Mouse (Mus musculus) frontal cortex, postnatal 25 days (tissue): ENCODE measurements around the gene Armc7.
A peak's percentile ranks its signal among the peaks of the same experiment; 100 is the strongest.

ENCODE experiments used
- DNase-seq, 2 experiments: peaks; one replicate each; pipeline ENCODE4 v3.0.0; 2022; ENCODE audit warnings: low spot score in 2 of 2

Gene Armc7

DNA sequence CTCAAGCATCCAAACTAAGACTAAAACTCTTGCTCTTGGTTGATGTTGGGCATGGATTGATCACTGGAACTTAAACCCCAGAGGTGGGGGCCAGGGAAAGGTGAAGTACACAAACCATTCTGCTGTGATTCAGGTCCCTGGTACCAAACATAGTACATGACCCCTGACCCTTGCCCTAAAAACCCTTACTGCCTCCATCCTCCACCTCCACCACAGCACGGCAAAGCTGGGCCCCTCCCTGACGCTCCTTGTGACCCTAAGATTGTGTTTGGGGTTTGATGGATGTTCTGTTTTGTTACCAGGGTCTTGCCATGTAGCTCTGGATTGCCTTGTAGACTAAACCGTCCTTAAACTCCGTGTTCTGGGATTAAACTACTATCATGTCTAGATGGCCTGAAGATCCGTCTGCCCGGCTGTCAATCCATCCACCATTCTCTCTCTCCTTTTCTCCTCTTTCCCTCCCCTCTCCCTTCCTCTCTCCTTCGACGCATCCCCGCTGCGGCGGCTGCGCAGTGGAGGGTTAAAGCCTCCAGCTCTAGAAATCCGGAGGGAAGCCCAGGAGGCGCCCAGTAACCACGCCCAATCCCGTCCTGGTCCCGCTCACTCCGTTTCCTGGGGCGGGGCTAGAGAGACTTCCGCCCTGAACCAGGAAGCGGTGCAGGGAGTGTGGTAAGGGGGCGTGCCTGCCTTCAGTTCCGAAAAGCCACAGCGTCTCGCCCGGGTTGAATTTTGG, at the start of gene Armc7:
Armc7 (plus strand) TSS at position 643 of the 733 bp plus-strand sequence.
- DNase-seq, result peak; percentile 85 to 87

DNA sequence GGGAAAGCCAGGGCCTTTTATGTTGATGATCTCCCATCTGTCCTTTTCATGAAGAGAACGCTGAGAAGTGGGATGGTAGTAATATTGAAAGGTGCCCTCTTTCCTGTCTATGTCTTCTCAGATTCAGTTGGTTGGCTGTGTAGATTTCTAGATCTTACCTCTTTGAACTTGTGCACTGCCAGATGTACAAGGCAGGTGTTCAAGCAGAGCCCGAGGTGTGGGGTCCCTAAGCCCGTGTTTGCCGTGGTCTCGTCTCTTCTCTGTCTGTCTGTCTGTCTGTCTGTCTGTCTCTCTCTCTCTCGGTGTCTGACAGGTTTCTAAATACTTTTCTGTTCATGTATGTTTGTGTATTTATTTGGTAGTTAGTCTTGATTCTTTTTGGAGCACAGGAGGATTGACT, 49.8 kb upstream of the Armc7 start:
- no peak for DNase-seq

- DNase-seq, result peak; percentile 39 to 60
Observed at GRCm38 (mm10) chr11:115427482-115428331, 47.8 kb upstream of the Armc7 start.

- DNase-seq, result no peak
Observed at GRCm38 (mm10) chr11:115429307-115429706, 46.2 kb upstream of the Armc7 start.

- DNase-seq, result no peak
Observed at GRCm38 (mm10) chr11:115430561-115430960, 44.9 kb upstream of the Armc7 start.

GRCm38 (mm10) chr11:115432814-115433213, 42.7 kb upstream of the Armc7 start:
- DNase-seq, result no peak

DNA sequence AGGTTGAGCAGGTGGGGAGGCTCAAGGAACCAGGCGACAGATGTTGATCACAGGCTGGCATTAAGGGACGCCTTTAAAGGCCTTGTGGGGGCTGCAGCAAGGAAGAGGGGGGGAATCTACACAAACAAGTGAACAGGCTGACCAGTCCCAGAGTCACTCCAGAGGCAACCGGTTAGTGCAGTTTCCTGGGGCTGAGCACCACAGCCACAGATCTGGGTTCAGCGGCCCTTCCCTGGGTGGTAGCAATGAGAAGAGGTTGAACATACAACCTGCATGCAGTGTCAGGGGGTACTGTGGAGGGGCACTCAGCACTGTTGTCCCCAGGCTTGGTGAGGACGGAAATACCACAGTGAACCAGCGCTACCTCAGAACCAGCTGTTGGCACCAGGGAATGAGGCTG, 42.1 kb upstream of the Armc7 start:
- no peak for DNase-seq

- no peak for DNase-seq
Observed at GRCm38 (mm10) chr11:115435596-115436337, 39.7 kb upstream of the Armc7 start.

DNA sequence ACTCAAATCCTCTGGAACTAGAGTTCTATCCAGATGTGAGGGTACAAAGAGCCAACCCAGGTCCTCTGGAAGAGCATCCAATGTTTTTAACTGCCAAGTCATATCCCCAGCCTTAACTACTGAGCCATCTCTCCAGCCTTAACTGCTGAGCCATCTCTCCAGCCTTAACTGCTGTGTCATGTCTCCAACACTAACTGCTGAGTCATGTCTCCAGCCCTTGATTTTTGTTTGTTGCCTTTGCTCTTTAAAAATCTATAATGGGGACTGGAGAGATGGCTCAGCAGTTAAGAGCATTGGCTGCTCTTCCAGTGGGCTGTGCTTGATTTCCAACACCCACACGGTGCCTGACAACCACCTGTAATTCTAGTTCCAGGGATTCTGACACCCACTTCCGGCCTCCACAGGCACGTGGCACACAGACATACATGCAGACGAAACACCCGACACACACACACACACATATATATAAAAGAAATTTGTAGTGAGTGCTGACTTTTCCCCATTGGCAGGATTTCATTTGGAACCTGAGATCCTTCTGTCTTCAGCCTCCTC, 37.8 kb upstream of the Armc7 start:
- no peak for DNase-seq

DNA sequence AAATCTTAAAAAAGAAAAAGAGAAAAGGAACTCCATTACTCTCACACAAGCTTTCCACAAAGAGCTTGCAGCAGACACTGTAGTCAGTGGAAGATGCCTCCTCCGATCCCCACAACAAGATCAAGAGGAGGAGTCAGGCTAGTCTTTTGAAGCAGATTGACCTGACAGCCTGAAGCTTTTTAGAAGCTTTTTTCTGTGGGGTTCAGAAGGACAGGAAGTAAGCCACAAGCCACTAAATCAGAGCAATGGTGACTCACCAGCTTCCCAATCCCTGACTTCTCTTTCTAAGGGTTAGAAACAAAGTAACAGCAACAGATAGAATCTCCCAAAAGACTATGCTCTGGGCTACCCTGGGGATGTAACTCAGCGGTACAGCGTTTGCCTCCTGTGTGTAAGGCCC, 36.1 kb upstream of the Armc7 start:
- DNase-seq, result no peak

GRCm38 (mm10) chr11:115439906-115440595, 35.4 kb upstream of the Armc7 start, which contains the start of gene Trim80:
Gene Trim80, plus strand, starts transcription at chr11:115440545.
- DNase-seq, result no peak

GRCm38 (mm10) chr11:115441417-115441816, 34.0 kb upstream of the Armc7 start:
- DNase-seq, result no peak

GRCm38 (mm10) chr11:115446906-115447305, 28.6 kb upstream of the Armc7 start:
- no peak for DNase-seq

GRCm38 (mm10) chr11:115447321-115447885, 28.1 kb upstream of the Armc7 start:
- no peak for DNase-seq

- no peak for DNase-seq
Observed at GRCm38 (mm10) chr11:115448075-115448474, 27.4 kb upstream of the Armc7 start.

GRCm38 (mm10) chr11:115448998-115449397, 26.5 kb upstream of the Armc7 start:
- DNase-seq, result no peak

DNA sequence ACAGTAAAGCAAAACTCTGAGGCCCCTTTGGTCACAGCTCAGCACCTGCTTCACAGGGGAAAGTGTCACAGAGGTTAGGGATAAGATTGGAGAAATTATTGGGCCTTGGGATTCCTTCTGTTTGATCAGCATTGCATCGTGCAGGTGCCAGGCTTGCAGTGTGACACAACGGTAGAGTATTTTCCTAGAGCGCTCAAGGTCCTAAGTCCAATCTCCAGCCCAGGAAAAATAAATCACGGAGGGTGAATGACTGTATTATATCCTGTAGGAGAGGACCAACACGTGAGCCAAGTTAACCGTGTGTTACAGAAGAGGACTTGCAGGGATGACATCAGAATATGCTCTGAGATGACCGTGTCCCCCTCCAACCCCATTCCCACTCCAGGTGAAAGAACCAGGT, 25.3 kb upstream of the Armc7 start:
- no peak for DNase-seq

DNA sequence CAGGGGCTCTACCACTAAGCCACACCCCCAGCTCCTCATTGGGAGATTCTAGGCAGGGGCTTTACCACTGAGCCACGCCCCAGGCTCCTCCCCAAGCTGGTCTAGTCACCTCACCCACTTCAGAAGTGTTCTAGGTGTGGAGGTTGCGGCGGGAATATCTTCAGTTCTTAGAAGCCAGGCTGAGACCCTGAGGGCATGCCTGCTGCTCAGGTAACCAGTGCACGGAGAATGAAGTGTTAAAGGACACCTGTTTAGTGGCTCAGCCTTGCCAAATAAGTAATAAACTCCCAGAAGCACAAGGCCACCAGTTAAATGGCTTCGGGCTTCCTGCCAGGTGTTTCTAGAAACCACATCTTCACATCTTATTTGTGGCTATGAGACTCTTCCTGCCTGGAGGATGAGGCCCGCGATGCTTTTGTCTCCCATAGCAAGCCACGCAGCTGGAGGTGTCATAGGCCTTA, 23.7 kb upstream of the Armc7 start:
- no peak for DNase-seq

DNA sequence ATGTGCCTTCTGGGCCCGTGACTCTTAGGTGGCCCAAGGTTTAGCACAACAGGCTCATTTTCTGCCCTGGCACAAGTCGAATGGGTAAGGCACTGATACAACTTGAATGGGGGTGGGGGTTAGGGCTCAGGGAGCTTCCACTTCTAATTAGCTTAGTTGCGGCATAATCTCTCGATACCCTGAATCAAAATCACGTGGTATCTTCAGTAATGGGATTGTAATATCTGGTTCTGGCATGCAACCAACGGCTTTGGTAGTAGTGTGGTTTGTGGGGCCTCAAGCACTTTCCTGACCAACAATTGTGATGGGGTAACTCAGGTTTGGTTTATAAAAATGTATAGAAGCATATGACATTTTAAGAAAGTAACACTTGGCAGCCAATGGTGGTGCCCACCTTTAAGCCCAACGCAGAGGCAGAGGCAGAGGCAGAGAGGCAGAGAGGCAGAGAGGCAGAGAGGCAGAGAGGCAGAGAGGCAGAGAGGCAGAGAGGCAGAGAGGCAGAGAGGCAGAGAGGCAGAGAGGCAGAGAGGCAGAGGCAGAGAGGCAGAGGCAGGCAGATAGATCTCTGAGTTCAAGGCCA, 23.1 kb upstream of the Armc7 start:
- no peak for DNase-seq

GRCm38 (mm10) chr11:115453306-115453705, 22.2 kb upstream of the Armc7 start:
- no peak for DNase-seq
